Mouse (Mus musculus) layer of hippocampus, postnatal 14 days (tissue): ENCODE results near the gene Mtus2. TPM values are rescaled to one million over a fixed set of nuclear protein-coding genes. Genes with fewer than 3 reads are reported as not detected.
A peak's percentile ranks its signal among the peaks of the same experiment; 100 is the strongest.

Source experiments
- DNase-seq, 2 experiments: peaks; one replicate each; pipeline ENCODE4 v3.0.0; 2021 to 2022; ENCODE audit warnings: low spot score in 2 of 2, mixed read lengths in 1 of 2
- total RNA-seq, 2 experiments: library from RNA; stranded (reverse); gene quantifications; 2 replicates each; pipeline ENCODE4 v1.2.3; 2021

The Mtus2 gene
- total RNA-seq, 2 experiments from 2014 or later: 32.7 to 33.6 TPM

DNA sequence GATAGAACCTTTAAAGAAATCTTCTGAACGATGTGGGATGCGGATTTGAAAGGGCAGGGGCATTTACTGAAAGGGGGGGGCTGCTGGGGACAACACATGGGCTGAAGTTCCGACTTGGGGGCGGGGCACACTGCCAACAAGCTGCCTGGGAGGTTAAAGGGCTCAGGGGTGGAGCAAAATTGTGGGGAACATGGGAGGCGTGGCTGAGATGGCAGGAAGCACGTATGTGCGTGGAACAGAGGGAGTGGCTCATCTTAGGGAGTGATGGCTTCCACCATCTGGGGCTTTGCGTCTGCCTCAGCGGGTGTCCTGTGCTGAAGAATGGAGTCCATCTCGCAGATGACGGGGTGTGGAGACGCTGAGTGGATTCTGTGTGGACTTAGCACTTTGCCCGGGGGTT lies 70.9 kb downstream of the Mtus2 start:
- no peak for DNase-seq

DNA sequence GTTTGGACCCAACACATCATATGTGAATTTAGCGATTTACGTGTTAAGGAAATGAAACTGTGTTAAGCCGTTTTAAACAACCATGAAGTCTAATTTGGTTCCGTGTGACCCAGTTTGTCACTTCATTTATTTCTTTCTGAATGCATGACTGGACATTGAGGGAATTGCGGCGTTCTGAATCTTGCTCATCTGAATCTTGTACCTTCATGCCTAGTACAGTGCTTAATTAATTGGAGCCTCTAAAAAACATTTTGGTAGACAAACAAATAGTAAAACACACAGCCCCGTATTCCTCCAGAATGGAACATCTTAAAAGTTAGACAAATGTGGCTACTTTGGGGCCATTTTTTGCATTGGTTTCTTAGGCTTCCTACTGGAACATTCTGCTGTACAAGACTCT lies 84.5 kb downstream of the Mtus2 start:
- no peak for DNase-seq

DNA sequence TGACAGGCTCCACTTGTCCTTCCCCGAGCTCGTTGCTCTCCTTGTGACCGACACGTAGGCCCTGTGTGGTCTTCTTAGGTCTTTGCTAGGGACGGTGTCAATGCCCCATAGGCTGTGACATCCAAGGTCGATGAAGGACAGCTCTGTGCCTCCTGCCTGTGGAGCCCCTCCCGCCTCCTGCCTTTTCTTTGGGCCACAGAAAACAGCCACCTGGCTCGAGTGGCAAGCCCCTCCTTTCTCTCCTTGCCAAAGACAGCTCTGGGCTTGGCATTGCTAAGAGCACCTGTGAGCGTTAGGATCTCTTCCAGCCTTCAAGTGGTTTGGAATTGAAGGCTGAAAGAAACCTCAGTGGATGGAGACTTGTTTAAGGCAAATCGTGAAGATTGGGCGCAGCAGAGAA lies 91.1 kb downstream of the Mtus2 start:
- no peak for DNase-seq

DNA sequence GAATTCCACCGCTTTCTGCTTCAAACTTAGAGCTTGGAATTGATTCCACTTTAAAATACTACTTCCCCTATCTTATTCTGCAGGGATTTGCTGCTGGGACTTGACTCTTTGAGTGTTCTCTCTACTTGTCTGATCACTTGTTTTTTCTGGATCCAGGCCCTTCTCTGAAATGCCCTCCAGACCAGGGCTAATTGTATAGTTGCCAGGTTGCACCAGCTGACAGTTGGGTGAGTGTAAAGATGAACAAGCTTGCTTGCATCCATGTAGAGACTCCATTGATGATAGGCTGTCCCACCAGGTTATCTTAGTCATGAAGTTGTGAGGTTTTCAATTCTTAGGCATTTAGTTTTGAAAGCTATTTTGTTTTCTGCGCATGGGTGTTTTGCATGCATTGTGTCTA lies 92.2 kb downstream of the Mtus2 start:
- no peak for DNase-seq

DNA sequence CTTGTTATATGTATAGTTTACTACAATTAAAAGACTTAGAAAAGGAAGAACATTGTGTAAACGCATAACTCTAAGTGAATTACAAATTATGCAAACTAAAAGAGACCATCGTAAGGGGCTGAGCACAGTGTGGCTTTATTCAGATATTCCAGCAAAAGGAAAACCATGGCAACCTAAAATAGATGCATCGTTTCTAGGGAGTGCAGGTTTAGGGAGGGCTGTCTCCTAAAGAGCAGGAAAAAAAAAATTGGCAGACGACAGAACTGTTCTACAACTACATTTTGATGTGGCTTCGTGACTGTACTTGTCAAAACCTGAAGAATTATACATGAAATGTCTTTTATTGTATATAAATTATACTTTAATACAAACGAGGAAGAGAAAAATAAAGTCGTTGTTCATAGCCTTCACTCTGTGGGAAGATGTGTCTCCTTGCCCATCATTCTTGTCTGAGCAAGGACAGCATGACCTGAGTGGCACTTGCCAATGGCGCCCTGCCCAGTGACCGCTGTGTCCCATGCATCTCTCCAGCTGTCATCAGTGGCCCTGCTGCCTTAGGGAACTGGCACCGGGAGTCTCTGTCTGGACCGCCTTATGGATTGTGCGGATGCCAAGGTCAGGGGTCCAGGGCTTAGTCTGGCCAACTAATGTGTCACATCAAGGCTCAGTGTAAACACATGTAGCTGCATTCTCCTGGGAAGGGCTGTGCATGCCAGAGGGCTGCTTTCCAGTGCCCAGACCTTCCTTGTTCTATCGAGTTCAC lies 95.9 kb downstream of the Mtus2 start:
- DNase-seq: peak in 1 of 2 experiments; percentile 45

DNA sequence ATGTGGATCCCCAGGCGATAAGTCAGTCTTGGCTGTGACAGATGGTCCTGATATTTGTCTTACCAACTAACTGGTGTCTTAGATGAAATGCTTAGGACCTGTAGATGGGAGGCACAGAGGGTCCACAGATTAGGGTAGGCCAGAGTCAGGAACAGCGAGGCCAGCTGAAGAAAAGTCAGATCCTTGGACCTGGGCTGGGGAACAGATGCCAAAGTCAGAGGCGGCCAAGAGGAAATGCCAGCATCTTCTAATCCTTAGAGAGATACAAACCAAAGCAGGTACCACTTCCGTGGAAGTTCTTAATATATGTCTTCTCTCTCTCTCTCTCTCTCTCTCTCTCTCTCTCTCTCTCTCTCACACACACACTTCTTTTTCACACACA lies 96.5 kb downstream of the Mtus2 start:
- no peak for DNase-seq

DNA sequence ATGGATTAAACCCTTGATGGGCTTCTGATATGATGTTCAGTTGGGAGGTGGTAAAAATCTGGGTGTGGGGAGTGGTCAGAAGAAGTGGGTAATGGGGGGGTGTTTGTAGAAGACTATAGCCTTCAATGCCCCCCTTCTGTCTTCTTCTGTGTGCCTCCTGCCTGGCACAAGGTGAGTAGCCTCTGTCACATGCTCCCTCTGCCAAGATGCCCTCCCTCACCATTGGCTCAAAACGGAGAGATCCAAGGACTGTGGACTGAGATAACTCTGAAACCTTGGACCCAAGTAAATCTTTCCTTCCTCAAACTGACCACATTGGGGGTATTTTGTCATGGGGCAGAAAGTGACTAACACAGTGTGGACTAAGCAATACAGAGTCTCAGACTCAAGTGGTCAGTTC lies 99.7 kb downstream of the Mtus2 start:
- DNase-seq: no peak

DNA sequence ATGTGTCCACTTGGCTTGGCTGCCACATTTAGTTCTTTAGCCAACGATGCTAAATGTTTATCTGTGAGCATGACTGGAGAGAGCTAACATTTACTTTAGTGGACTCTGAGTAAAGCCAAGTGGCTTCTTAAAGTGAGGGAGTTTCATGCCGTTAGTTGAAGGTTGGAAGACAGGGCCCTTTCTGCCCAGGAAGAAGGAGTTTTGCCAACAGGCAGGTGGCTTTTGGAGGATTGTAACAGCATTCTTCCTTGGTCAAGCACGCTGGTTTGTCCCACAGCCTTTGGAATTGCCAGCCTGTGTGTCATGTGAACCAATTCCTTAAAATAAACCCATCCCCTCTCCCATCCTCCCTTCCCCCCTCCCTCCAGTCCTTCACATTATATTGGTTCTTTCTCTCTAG lies 100.3 kb downstream of the Mtus2 start:
- no peak for DNase-seq

DNA sequence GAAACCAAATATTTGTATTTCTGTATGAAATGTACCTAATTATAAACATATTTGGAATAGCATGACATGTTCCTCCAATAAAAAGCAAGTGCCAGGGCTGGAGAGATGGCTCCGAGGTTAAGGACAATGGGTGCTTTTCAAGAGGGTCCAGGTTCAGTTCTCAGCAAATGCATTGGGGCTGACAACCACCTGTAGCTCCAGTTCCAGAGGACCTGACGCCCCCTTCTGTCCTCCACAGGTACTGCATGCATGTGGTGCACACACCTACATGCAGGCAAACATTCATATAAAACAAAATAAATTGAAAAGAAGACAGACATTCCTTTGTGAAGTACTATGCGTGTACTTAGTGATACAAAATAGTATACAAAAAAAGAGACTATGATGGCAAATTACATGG lies 102.2 kb downstream of the Mtus2 start:
- no peak for DNase-seq

DNA sequence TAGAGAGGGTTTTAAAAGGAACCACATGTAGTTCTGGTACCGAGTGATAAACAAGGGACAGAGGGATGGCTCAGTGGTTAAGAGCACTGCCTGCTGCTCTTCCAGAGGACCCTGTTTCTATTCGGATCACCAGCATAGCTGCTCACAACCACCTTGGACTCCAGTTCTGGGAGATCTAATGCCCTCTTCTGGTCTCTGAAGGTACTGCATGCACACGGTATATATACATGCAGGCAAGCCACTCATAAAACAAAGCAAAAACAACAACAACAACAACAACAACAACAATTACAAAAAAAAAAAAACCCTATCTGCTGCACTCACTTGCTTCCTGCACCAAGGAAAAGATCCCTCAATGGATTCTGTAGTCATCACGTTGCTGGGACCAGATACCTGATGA lies 104.7 kb downstream of the Mtus2 start:
- no peak for DNase-seq

DNA sequence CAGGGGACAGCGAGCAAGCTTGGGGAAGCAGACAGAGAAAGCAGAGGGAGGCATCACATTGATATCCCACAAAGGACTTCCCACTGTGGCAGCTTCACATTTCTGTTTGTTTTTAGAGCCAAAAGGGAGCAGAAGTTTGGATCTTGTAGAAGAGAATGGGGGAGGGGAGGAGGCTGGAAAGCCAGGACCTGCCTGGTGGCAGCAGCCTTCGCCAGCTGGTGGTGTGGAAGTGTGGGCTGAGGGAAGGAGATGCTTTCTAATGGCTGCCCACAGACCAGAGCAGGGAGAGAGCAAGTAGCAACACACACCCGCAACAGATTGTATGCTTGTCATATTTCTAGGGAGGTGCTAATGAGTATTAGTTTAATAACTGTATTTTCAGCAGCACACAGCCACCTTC lies 106.6 kb downstream of the Mtus2 start:
- DNase-seq: peak in 1 of 2 experiments; percentile 68

DNA sequence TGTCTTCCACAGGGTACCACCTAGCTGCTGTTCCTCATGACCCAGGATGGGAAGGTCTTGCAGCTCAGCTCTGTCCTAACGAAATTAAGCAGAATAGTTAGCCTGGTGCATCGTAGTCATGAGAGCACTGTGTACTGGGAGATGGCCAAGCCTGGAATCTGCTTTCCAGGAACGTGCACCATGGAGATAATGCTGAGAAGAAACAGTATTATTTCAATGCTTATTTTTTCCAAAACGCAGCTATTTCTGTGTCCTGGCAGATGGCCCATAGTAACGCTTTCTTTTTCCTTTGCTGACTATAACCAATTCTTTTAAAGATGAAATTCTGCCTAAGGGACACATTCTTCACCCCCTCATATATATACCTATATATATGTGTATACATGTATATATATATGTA lies 108.1 kb downstream of the Mtus2 start:
- DNase-seq: peak in 1 of 2 experiments; percentile 67

DNA sequence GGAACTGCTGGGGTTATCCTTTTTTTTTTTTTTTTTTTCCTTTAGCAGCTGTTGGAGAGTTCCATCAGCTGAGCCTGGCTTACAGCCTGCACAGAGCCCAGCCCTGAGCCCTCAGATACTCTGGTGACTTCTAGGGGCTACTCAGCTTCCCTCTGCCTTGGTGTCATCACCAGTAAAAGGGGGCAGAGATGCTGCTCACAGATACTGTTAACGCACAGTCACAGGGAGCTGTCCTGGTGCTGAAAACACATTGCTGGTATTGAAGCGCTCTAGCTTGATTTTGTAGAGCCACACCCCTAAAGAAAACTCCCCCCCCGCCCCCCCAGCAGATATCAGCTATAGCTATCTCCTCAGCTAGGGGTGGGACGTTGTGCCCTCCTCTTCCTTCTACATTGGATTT lies 112.8 kb downstream of the Mtus2 start:
- DNase-seq: no peak

DNA sequence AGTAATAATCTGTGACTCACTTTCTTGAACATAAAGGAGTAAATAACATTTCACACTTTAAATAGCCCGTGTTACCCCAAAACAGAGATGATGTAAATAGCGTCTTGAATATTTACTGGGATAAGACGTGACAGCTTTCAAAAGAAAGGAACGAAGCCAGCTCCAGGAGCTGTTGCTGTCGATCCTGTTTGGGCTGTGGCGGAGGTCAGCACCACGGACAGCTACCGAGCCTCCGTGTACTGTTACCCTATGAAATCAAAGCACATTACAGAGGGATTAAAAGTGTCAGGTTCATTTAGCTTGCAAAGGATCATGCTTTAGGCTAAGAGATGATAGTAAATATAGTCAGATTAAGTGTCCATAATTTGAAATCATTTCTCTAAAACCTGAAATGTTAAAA lies 114.7 kb downstream of the Mtus2 start:
- no peak for DNase-seq

DNA sequence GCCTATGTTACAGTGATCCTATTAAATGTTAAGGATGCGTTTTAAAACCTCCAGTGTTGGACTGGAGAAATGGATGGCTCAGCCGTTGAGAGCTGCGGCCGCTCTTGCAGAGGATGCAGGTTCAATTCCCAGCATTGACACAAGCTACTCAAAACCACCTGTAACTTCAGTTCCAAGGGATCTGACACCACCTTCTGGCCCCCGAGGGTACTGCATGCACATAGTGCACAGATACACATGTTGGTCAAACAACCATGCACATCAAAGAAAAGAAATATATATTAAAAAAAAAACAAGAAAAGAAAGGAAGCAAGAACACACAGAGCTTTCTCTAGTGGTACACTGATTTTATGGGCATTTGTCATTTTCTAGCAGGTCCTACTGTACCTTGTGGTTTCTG lies 116.3 kb downstream of the Mtus2 start:
- DNase-seq: no peak

DNA sequence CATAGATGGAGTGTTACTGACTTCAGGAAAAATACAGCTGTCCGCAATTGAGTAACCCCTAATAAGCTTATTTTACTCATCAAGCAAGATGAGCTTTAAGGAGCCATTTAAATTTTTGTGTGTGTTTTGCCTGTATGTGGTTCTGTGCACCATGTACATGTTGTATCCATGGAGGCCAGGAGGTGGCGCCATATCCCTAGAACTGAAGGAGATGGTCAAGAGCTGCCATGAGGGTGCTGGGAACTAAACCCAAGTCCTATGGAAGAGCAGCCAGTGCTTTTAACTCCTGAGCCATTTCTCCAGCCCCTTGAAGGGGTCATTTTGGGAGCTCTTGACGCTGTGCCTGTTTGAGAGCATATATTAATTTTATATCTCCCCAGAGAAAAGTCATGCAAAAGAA lies 122.6 kb downstream of the Mtus2 start:
- DNase-seq: no peak

DNA sequence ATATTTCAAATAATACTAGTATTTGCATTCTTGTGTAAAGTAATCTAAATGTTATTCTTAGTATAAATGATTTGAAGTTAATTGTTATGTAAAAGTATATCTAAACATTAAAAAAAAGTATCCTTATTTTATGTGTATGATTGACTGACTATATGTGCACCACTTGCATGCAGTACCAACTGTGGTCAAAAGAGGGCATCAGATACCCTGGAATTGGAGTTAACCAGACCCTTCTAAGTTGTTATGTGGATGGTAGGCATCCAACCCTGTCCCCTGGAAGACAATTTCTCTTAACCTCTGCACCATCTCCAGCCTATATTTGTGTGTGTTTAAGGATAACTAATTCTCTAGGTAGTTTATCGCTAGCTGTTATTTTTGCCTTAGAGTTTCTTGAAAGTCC lies 126.4 kb downstream of the Mtus2 start:
- no peak for DNase-seq

DNA sequence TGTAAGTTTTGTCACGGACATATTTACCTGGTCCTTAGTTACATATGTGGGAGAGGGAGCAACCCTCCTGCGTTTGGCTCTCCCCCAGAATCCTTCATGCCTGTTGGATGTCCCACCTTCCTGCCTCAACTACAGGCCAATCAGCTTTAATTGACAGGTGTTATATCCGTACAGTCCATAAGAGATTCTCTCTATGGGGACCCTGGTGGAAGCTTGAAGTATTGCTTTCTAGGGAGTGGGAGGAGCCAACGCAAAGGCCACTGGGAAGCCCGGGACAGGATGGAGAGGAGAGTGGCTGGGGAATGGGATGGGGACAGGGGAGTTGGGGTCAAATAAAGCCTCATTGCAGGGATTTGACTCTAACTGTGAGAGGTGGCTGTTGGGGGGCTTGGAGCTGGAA lies 127.6 kb downstream of the Mtus2 start:
- DNase-seq: no peak

DNA sequence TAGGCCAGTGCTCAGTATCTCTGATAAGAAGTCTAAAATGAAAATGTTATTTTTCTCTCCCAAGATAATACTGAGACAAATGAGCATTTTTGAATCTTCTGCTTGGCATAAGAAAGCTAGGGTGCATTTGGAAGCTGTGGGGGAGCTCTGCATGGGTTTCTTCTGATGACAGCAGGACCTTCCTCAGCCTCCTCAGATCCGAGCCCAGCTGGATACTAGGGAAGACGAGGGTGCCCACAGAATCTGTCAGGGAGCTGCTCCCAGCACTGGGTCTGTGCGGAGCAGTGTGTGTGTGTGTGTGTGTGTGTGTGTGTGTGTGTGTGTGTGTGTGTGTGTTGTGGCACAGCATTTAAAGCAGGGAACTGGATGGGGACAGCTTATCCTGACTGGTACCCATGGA lies 130.7 kb downstream of the Mtus2 start:
- DNase-seq: no peak

DNA sequence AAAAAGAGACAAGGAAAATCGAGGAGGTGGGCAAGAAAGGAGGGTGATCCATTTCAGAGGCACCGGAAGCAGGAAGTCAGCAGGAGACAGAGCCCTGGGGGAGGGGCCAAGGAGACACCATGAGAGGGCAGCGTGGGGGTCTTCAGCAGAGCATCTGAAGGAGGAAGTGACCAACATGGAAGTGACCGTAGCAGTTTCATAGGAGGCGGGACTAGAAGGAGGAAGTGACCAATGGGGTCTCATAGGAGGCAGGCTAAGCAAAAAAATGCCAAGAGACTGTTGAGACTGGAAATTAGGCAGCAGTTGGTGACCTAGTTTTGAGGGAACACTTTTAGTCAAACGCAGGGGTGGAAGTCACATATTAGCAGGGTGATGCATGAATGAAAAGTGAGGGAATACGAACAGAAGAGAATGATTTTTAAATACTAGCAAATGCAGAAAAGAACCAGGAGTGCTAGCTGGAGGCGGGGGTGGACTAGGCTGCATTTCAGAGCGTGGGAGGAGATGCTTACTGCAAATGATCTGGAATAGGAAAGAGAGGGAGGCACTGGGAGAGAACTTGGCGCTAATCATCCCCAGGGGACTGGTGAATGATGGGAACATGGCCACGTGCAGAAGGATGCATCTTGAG lies 133.2 kb downstream of the Mtus2 start:
- DNase-seq: peak; percentile 45 to 79

DNA sequence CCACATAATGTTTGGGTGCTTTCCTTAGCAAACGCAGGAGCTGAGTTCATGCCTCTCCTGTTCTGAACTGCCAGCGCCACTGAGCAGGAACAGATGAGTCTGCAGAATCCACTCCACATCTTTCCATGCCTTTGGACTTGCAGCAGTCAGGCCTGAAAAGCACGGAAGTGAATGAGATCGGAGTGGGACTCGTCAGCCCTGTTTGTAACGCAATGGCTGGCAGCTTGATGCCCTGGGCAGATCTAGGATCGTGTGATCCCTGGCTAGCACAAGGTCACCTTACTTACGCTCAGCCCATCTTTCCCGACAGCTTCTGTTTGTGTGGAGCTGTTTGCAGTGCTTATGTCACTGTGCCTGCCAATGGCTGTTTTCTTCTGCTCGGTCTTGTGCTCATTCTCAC lies 137.5 kb downstream of the Mtus2 start:
- no peak for DNase-seq

DNA sequence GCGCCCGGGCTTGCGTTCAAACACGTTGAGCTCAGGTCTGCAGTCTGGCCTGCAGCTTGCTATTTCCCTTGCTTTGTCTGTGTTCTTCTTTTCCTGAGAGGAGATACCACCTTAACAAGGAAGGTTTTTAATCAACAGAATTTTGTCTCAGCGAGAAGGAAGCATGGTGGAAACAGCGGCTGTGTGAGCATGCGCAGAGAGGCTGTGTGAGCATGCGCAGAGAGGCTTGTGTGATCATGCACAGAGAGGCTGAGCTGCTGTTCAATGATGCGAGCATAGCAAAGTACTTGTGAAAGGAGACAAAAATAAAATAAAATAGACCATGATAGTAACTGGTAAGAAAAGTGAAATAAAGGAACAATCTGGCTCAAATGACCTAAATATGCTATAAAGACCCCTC lies 142.2 kb downstream of the Mtus2 start:
- no peak for DNase-seq

DNA sequence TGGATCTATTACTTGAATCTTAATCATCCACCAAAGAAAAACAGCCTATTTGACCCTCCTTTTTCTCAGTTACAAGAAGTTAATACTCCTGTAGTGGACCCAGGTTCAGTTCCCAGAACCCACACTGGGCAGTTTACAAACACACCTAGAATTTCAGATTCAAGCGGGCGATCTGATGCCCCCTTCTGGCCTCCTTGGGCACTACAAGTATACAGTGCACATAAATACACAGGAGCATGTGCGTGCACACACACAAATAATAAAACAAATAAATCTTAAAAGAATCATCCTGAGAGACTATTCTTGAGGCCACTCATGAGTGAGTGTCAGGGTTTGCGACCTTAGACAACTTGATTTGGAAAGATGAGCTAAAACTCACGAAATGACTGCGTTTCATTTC lies 150.2 kb downstream of the Mtus2 start:
- DNase-seq: no peak
